Mouse (Mus musculus) thymus, adult 2 months (tissue): Measurements from ENCODE around the gene Sf3b2.

Source experiments
- CTCF ChIP-seq: fragments of 200-500 bp; IDR thresholded peaks from 2 replicates; pipeline ENCODE4 v1.5.1; 2012; ENCODE audit warnings: mild to moderate bottlenecking, control low read depth, low read length, moderate library complexity, borderline replicate concordance; ENCODE audit not compliant: control insufficient read depth, poor library complexity, insufficient read depth; ENCODE audit errors: extremely low read depth
- POLR2A ChIP-seq: fragments of 200-500 bp; IDR thresholded peaks from 2 replicates; pipeline ENCODE4 v1.6.1; 2012; ENCODE audit warnings: mild to moderate bottlenecking, low read length, control low read depth, moderate library complexity; ENCODE audit not compliant: control insufficient read depth, poor library complexity, insufficient read depth; ENCODE audit errors: extremely low read depth

- TF ChIP-seq CTCF = no peak
- no peak for TF ChIP-seq POLR2A
Measured at GRCm38 (mm10) chr19:5271430-5271829, 23.8 kb downstream of the Sf3b2 start.
